Mouse (Mus musculus) frontal cortex, adult (tissue): Measurements from ENCODE around the gene Pdzd8.
A peak's percentile ranks its signal among the peaks of the same experiment; 100 is the strongest.

Source experiments
- ATAC-seq: cut with Nextera tagmentation; 2 replicates; pipeline ENCODE4 v1.9.2; 2017; ENCODE audit warnings: mild to moderate bottlenecking, moderate library complexity, mixed read lengths; ENCODE audit not compliant: low TSS enrichment

The Pdzd8 gene

DNA sequence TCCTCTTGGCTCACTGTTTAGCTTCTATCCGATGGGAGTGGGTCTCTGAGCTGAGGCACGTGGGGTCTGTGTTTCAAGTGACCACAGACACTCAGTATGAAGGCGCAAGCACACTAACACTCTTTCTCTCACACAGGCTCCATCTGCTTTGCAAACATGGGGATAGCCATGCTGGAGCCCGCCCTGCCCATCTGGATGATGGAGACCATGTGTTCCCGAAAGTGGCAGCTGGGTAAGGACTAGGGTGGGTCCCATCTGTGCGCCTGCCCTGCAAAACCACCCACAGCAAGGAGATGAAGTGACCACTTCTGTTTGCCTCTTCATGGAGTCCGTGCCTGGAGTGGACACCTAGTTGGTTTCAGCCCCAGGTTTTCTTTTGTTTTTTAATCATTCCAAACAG, 69.2 kb downstream of the Pdzd8 start:
- ATAC-seq: no peak

DNA sequence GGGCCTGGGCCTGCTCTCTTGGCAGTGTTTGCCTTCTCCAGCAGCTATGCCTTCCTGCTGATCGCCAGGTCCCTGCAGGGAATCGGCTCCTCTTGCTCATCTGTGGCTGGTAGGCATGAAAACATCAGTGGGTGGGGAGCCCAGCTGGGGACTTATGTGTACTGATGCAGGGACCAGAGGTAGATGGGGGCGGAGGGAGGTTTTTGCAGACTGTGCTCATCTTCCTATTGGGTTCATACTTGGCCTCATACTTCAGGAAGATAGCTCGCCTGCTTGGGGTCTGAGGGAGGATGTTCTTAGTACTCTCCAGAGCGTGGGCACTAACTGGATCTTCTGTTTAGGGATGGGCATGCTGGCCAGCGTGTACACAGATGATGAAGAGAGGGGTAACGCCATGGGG, 72.4 kb downstream of the Pdzd8 start:
- ATAC-seq: peak; percentile 69

DNA sequence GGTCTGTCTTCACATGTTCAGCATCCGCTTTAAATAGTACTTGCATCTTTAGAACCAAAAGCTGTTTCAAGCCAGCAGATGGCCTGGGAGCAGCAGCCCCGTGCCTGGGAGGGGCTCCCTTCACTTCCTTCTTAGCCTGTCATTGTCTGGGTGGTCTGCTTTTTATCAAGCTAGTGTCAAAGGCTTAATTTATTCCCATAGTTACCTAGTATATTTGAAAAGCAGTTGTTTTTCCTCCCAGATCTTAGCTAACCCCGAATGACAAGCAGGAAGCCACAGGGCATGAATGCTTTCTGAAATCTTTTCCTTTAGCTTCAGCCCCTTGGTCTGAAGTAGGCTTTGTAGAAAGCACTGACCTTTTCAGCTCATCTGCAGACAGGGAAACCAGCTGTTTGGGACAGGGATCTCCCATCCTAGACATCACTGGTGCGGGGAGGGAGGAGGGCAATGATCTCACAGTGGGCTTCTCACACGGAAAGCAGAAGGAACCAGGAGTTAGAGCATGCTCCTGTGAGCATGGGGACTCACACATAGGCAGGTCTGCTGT, 78.1 kb downstream of the Pdzd8 start:
- 0 out of 2 replicates have a peak, but pooled peaks have one; percentile 55 for ATAC-seq

DNA sequence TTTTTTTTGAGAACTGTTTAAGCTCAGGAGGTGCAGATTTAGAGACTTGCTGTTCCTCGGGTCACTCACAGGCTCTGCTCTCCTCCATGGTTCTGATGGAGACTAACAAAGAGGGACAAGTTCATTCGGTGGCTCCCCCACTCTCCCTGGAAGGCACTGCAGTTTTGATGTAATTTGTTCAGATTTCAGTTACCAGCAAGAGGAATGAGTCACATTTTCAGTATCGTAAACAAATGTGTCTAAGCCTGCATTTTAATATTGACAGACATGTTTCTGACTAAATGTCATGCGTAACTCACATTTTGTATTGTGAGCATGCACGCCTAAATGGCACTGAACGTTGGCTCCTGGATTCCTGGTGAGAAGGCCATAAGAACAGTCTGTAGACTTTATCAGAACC, 79.7 kb downstream of the Pdzd8 start:
- no peak for ATAC-seq

DNA sequence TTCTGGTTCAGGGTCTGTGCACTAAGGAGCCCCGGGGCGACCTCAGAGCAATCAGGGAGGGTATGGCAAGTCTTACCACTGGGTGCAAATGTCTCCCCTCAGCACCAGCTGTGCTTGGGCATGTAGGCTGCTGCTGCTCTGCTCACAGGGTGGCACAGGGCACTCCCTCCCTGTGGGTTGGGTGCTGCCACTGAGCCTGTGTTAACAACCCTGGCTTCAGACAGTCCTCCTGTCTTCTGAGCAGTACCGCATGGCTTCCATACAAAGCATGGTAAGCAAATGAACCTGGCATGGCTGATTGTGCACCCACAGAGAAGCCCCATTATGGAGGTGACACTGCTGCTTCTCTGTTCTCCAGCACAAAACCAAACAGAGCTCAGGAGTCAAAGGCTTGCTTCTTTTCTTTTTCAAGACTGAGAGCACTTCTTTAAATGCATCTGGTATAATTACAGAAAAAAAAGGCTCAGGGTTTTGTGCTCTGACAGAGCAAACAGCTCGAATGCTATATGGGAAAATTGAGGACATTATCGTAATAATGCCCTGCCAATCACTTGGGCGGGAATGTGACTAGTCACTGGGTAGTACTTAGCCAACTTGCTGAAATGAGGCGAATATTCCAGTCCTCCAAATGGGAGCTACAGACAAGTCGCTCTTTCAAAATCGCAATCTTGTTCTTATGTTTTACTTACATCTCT, 80.6 kb downstream of the Pdzd8 start:
- ATAC-seq: no peak

DNA sequence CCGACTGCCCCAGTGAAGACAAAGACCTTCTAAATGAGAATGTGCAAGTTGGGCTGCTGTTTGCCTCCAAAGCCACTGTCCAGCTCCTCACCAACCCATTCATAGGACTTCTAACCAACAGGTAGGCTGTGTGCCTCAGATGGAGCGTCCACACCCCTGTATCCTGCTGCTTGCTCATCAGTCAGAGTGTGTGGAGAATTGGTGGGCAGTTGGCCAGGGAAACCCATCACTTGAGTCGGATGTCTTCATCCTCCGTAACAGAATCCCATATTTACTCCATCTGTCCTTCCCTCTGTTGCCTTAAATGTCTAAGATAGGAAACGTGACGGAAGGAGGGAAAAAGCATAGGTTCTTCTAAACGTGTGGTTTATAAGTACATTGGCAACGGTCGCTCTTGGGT, 82.4 kb downstream of the Pdzd8 start:
- no peak for ATAC-seq

DNA sequence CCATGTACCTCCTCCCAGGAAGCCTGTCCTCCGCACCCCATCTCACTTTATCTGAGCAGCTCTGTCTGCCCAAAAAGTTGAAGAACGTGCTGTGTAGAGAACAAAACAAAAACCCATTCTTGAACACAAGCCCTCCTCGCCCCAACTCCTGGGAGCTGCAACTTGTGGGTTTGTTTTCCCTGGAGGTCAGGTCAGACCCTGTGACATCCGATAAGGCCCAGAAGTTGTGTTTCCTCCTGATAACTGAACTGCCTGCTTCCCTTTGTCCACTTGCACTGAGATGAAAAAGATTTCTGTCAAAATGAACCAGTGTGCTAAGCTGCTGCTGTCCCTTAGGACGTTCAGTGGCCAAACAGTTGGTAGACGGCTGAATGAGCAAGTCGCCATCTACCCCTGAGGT, 84.0 kb downstream of the Pdzd8 start:
- no peak for ATAC-seq

DNA sequence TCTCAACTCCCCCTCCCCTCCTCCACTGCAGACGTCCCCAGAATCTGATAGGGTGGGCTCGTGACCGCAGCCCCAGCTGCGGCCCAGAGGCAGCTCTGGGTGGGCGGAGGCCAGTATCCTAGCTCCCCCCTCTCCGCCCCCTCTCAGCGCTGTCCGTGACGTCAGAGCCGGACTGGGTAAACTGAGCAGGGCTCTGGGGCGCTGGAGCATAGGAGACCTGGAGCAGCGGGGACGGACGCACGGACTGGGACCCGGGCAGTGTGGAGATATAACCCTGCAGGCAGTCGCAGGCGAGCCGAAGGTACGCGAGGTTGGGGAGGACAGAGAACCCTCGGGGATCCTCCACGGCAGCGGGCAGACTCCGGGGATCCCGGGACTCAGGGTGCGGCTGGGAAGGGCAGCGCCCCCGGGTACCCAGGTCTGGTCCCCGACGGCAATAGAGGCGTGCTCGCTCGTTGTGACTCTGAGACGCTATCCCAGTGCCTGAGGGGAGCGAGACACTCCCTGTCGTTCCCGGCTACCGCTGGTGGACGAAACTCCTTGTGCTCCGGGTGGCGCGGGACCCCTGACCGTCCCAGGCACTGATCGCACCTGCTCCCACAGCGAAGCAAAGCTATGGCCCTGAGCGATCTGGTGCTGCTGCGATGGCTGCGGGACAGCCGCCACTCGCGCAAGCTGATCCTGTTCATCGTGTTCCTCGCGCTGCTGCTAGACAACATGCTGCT, 84.7 kb downstream of the Pdzd8 start, which contains the start of gene Slc18a2:
Gene Slc18a2, plus strand, starts transcription at position 179 of the 725 bp plus-strand sequence.
- ATAC-seq: no peak

DNA sequence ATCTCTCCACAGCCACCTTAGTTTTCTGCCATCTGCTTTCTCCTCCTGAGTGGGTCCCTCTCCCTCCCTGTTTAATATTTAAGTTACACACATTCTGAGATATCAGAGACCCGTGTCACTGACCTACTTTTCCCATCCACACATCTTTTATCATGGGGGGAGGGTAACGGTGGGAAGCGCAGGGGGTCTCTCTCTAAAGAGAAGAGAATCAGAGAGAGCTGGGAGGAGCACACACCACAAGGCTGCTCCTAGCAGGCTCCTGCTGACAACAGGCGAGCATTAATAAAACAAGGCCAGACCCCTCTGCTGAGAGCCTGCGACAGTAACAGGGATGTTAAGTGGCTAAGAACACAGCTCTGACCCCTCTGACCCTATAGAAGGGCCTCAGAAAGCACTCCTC, 85.9 kb downstream of the Pdzd8 start:
- no peak for ATAC-seq

DNA sequence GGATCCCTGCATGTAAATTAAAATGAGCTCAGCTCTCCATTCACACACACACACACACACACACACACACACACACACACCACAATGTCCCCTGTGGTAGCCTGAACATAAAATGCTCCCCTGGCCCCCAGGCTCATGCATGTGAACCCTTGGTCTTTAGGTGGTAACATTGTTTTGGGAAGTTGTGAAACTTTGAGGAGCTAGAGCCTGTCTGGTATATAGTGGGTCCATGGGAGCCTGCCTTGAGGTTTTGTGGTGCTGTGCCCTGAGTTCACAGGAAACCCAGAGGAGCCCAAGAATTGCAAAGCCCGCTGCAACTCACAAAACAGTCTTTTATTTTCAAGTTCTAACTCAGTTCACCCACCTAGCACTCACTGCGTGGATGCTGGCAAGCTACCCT, 92.9 kb downstream of the Pdzd8 start:
- no peak for ATAC-seq

DNA sequence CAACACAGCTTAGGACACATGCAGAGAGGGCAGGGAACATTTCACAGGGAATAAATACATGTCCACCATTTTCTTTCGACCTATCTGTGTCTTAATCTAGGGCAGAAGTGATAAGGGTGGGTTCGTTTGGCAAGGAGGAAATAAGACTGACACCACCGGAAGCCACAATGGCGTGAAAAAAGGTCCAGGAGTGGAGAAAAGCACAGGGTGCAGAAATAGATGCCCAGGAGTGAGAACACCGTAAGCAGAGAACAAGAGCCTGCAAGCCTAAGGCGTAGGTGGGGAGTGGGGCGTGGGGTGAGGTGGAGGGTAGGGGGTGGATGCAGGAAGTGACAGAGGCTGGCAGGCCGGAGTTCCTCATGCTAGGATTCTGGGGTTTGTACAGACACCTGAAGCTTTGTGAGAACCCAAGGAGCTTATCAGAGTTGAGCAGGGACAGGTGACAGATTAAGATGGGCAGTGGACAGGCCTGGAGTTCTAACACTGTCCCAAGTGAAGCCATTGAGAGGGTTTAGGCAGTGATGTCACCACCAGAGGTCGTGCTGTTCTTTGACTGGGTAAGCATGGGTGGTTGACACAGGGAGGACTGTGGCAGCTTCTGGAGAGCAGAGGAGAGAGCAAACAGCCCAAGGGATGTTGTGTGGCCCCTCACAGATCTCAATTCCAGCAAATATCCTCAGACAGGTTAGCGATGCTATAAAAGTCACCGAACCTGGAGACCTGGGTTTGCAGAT, 96.9 kb downstream of the Pdzd8 start:
- no peak for ATAC-seq

DNA sequence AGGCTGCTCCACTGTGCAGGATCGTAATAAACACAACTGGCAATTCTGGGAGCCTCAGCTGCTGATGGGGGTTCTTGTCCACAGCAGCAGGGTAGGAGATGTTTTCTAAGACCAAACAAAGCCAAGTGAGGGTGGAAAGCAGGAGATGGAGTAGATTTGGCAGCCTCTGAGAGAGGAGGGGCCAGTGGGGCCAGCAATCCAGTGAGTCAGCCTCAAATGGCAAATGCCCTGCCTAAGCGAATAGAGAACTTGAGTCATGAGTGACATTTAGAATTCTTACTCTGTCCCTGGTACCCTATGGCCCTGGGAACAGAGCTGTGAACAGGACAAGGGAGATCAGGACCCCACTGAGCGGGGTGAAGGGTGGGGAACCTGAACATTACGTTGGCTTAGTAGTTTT, 97.4 kb downstream of the Pdzd8 start:
- ATAC-seq: no peak
